Mouse (Mus musculus): ENCODE measurements around the gene Magi1.

The Magi1 gene

GRCm38 (mm10) chr6:94158119-94158848 lies 125.4 kb downstream of the Magi1 start:
- DNase-seq (ENCODE audit: low spot score): no peak

GRCm38 (mm10) chr6:94155996-94156395 lies 127.7 kb downstream of the Magi1 start:
- no peak for DNase-seq (ENCODE audit: low spot score)

- DNase-seq (ENCODE audit: low spot score): no peak
Measured at GRCm38 (mm10) chr6:94154854-94155601, 128.7 kb downstream of the Magi1 start.

GRCm38 (mm10) chr6:94152881-94153280 lies 130.8 kb downstream of the Magi1 start:
- no peak for DNase-seq (ENCODE audit: low spot score)

GRCm38 (mm10) chr6:94150876-94151275 lies 132.8 kb downstream of the Magi1 start:
- DNase-seq (ENCODE audit: low spot score): no peak

- no peak for DNase-seq (ENCODE audit: low spot score)
Measured at GRCm38 (mm10) chr6:94149800-94150199, 133.9 kb downstream of the Magi1 start.

- no peak for DNase-seq (ENCODE audit: low spot score)
Measured at GRCm38 (mm10) chr6:94146206-94146493, 137.6 kb downstream of the Magi1 start.

GRCm38 (mm10) chr6:94145430-94146205 lies 138.1 kb downstream of the Magi1 start:
- DNase-seq (ENCODE audit: low spot score): no peak

GRCm38 (mm10) chr6:94142493-94142892 lies 141.2 kb downstream of the Magi1 start:
- DNase-seq (ENCODE audit: low spot score): no peak

- DNase-seq (ENCODE audit: low spot score): no peak
Measured at GRCm38 (mm10) chr6:94141496-94141895, 142.2 kb downstream of the Magi1 start.

GRCm38 (mm10) chr6:94139952-94140414 lies 143.7 kb downstream of the Magi1 start:
- DNase-seq (ENCODE audit: low spot score): no peak

GRCm38 (mm10) chr6:94136693-94137092 lies 147.0 kb downstream of the Magi1 start:
- DNase-seq (ENCODE audit: low spot score): no peak

- no peak for DNase-seq (ENCODE audit: low spot score)
Measured at GRCm38 (mm10) chr6:94134159-94134558, 149.6 kb downstream of the Magi1 start.

- no peak for DNase-seq (ENCODE audit: low spot score)
Measured at GRCm38 (mm10) chr6:94131999-94132398, 151.7 kb downstream of the Magi1 start.

- no peak for DNase-seq (ENCODE audit: low spot score)
Measured at GRCm38 (mm10) chr6:94130389-94130788, 153.3 kb downstream of the Magi1 start.

GRCm38 (mm10) chr6:94126763-94127162 lies 157.0 kb downstream of the Magi1 start:
- DNase-seq (ENCODE audit: low spot score): no peak

- no peak for DNase-seq (ENCODE audit: low spot score)
Measured at GRCm38 (mm10) chr6:94125144-94125543, 158.6 kb downstream of the Magi1 start.

- DNase-seq (ENCODE audit: low spot score): no peak
Measured at GRCm38 (mm10) chr6:94124279-94124678, 159.4 kb downstream of the Magi1 start.

- DNase-seq (ENCODE audit: low spot score): no peak
Measured at GRCm38 (mm10) chr6:94122566-94123150, 161.1 kb downstream of the Magi1 start.

- DNase-seq (ENCODE audit: low spot score): no peak
Measured at GRCm38 (mm10) chr6:94121488-94121887, 162.2 kb downstream of the Magi1 start.

- DNase-seq (ENCODE audit: low spot score): no peak
Measured at GRCm38 (mm10) chr6:94116434-94117432, 167.0 kb downstream of the Magi1 start.

Measured in T-cell, adult 2 months (primary cell).